Mouse (Mus musculus): ENCODE data around the gene Usp47. TPM values are rescaled to one million over a fixed set of nuclear protein-coding genes. Genes with fewer than 3 reads are reported as not detected.

Usp47 gene
- polyA plus RNA-seq, 1 experiment from 2014 or later = 106 TPM

DNA sequence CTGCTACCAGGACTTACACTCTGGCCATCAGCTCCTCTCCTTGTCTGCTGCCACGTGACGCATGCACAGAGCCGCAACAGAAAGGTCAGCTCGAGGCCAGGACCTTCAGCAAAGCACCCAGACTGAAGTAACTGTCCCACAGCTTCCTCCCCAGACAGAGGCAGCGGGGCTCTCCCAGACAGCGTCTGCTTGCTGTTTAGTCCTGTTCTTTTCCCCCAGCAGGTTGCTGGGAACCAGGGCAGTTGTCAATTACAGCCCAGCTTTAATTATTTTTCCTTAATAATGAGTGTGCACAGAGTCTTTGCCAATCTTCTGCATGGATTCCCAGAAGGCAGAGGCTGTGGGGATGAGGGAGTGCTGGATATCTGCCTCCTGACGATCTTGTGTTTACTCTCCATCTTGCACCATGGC lies 119.8 kb downstream of the Usp47 start:
- Histone ChIP-seq H3K27ac (replicated peaks; ENCODE audit: low read depth, low read length) (no peak overlapping the region), H3K9ac (replicated peaks; ENCODE audit: low read length) (no peak overlapping the region), H3K36me3 (ENCODE audit: control insufficient read depth, insufficient read depth, low read length) (no peaks in the 10 kb centered on the region), H3K4me3 (replicated peaks; ENCODE audit: low read depth, low read length) (no peak overlapping the region), H3K4me2 (ENCODE audit: low read length) (no peak overlapping the region), H3K27me3 (ENCODE audit: control insufficient read depth, insufficient read depth, low read length) (no peaks in the 10 kb centered on the region), H3K4me1 (ENCODE audit: control insufficient read depth, insufficient read depth, low read length) (0 out of 2 replicates have a peak, but pooled peaks cover 3% of the 10 kb centered on the region), H3K9me3 (ENCODE audit: control insufficient read depth, low read length) (no peaks in the 10 kb centered on the region)
- 56% methylated on average over 7 of the region's 7 CpGs for WGBS
- ATAC-seq (ENCODE audit: low FRiP score, low TSS enrichment) (no peak), DNase-seq (no peak)

- Histone ChIP-seq H3K4me2 (ENCODE audit: low read length) (no peak overlapping the region), H3K9ac (replicated peaks; ENCODE audit: low read length) (no peak overlapping the region), H3K4me1 (ENCODE audit: control insufficient read depth, insufficient read depth, low read length) (0 out of 2 replicates have a peak, but pooled peaks cover 3% of the 10 kb centered on the region), H3K27ac (replicated peaks; ENCODE audit: low read depth, low read length) (no peak overlapping the region), H3K9me3 (ENCODE audit: control insufficient read depth, low read length) (no peaks in the 10 kb centered on the region), H3K36me3 (ENCODE audit: control insufficient read depth, insufficient read depth, low read length) (no peaks in the 10 kb centered on the region), H3K27me3 (ENCODE audit: control insufficient read depth, insufficient read depth, low read length) (no peaks in the 10 kb centered on the region), H3K4me3 (replicated peaks; ENCODE audit: low read depth, low read length) (no peak overlapping the region)
- DNase-seq = no peak
- no peak for ATAC-seq (ENCODE audit: low FRiP score, low TSS enrichment)
- WGBS = 53% methylated on average over 4 of the region's 4 CpGs
These were observed 120.7 kb downstream of the Usp47 start for GRCm38 (mm10) chr7:112143978-112144377.

DNA sequence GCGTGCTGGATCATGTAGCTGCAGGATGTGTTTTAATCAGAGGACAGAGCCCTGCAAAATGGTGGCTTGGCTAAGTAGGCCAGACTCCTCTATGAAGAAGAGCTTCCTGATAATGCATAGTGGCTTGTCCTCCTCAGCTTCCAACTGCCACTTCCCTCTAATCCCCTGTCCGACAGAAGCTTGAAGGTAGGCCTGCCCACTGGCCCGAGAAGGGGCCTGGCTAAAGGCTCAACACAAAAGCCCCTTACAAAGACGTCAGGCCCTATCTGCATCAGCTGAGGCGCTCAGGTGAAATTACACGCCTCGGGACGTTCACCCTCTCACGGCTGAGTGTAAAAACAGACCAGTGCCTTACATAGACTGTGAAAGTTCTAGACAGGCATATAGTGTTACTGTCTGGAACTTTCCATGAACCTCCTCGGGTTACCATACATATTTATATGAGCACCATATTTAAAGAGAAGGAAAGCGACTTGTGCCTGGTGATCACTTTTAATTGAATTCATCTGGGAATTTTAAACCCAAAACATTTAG lies 121.4 kb downstream of the Usp47 start:
- no peak for DNase-seq
- Histone ChIP-seq H3K9me3 (ENCODE audit: control insufficient read depth, low read length) (no peaks in the 10 kb centered on the region), H3K27me3 (ENCODE audit: control insufficient read depth, insufficient read depth, low read length) (no peaks in the 10 kb centered on the region), H3K36me3 (ENCODE audit: control insufficient read depth, insufficient read depth, low read length) (no peaks in the 10 kb centered on the region), H3K4me2 (ENCODE audit: low read length) (no peak overlapping the region), H3K4me3 (replicated peaks; ENCODE audit: low read depth, low read length) (no peak overlapping the region), H3K9ac (replicated peaks; ENCODE audit: low read length) (no peak overlapping the region), H3K27ac (replicated peaks; ENCODE audit: low read depth, low read length) (no peak overlapping the region), H3K4me1 (ENCODE audit: control insufficient read depth, insufficient read depth, low read length) (0 out of 2 replicates have a peak, but pooled peaks cover 3% of the 10 kb centered on the region)
- 27% methylated on average over 11 of the region's 11 CpGs for WGBS
- ATAC-seq (ENCODE audit: low FRiP score, low TSS enrichment) = no peak

GRCm38 (mm10) chr7:112147979-112148378 lies 124.7 kb downstream of the Usp47 start:
- no peak overlapping the region for H3K9ac ChIP-seq (replicated peaks; ENCODE audit: low read length)
- ATAC-seq (ENCODE audit: low FRiP score, low TSS enrichment) = no peak
- no peaks in the 10 kb centered on the region for H3K9me3 ChIP-seq (ENCODE audit: control insufficient read depth, low read length)
- no peaks in the 10 kb centered on the region for H3K36me3 ChIP-seq (ENCODE audit: control insufficient read depth, insufficient read depth, low read length)
- H3K27me3 ChIP-seq (ENCODE audit: control insufficient read depth, insufficient read depth, low read length) = no peaks in the 10 kb centered on the region
- H3K27ac ChIP-seq (replicated peaks; ENCODE audit: low read depth, low read length) = no peak overlapping the region
- H3K4me1 ChIP-seq (ENCODE audit: control insufficient read depth, insufficient read depth, low read length) = 0 out of 2 replicates have a peak, but pooled peaks cover 3% of the 10 kb centered on the region
- no peak for DNase-seq
- H3K4me3 ChIP-seq (replicated peaks; ENCODE audit: low read depth, low read length) = no peak overlapping the region
- 84% methylated on average over 2 of the region's 2 CpGs for WGBS
- no peak overlapping the region for H3K4me2 ChIP-seq (ENCODE audit: low read length)

DNA sequence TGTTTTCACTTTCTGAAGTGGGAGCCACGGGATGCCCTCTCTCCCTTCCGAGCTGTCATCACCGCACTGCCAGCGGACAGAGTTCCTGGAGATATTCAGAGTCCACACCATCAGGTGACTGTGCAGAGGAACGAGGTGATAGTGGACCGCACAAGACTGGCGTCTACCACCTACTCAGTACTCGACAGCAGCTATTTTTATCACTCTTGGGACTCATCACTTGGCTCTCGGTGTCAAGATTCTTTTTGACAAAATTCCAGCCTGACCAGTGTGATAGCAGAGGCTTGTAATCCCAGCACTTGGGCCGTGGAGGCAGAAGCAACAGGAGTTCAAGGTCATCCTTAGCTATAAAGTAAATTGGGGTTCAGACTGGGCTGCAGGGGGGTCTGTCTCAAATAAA lies 125.8 kb downstream of the Usp47 start:
- no peak overlapping the region for H3K9ac ChIP-seq (replicated peaks; ENCODE audit: low read length)
- no peaks in the 10 kb centered on the region for H3K9me3 ChIP-seq (ENCODE audit: control insufficient read depth, low read length)
- ATAC-seq (ENCODE audit: low FRiP score, low TSS enrichment) (no peak), DNase-seq (no peak)
- H3K36me3 ChIP-seq (ENCODE audit: control insufficient read depth, insufficient read depth, low read length) = no peaks in the 10 kb centered on the region
- no peak overlapping the region for H3K4me2 ChIP-seq (ENCODE audit: low read length)
- 89% methylated on average over 10 of the region's 10 CpGs for WGBS
- no peaks in the 10 kb centered on the region for H3K4me1 ChIP-seq (ENCODE audit: control insufficient read depth, insufficient read depth, low read length)
- no peaks in the 10 kb centered on the region for H3K27me3 ChIP-seq (ENCODE audit: control insufficient read depth, insufficient read depth, low read length)
- H3K27ac ChIP-seq (replicated peaks; ENCODE audit: low read depth, low read length) = no peak overlapping the region
- no peak overlapping the region for H3K4me3 ChIP-seq (replicated peaks; ENCODE audit: low read depth, low read length)

- H3K9me3 ChIP-seq (ENCODE audit: control insufficient read depth, low read length) = no peaks in the 10 kb centered on the region
- peaks cover 5% of the 10 kb centered on the region; the same call in 1 of the 2 replicates for H3K4me1 ChIP-seq (ENCODE audit: control insufficient read depth, insufficient read depth, low read length)
- H3K27ac ChIP-seq (replicated peaks; ENCODE audit: low read depth, low read length) = no peak overlapping the region
- no peak overlapping the region for H3K4me2 ChIP-seq (ENCODE audit: low read length)
- 90% methylated on average over 4 of the region's 4 CpGs for WGBS
- ATAC-seq (ENCODE audit: low FRiP score, low TSS enrichment) (no peak), DNase-seq (no peak)
- no peak overlapping the region for H3K4me3 ChIP-seq (replicated peaks; ENCODE audit: low read depth, low read length)
- H3K27me3 ChIP-seq (ENCODE audit: control insufficient read depth, insufficient read depth, low read length) = no peaks in the 10 kb centered on the region; the same call in 1 of the 2 replicates
- no peak overlapping the region for H3K9ac ChIP-seq (replicated peaks; ENCODE audit: low read length)
- H3K36me3 ChIP-seq (ENCODE audit: control insufficient read depth, insufficient read depth, low read length) = no peaks in the 10 kb centered on the region
These were observed 131.1 kb downstream of the Usp47 start for GRCm38 (mm10) chr7:112154445-112154844.

- Histone ChIP-seq H3K4me3 (replicated peaks; ENCODE audit: low read depth, low read length) (no peak overlapping the region), H3K36me3 (ENCODE audit: control insufficient read depth, insufficient read depth, low read length) (no peaks in the 10 kb centered on the region), H3K4me2 (ENCODE audit: low read length) (no peak overlapping the region), H3K4me1 (ENCODE audit: control insufficient read depth, insufficient read depth, low read length) (peaks cover 5% of the 10 kb centered on the region; the same call in 1 of the 2 replicates), H3K27ac (replicated peaks; ENCODE audit: low read depth, low read length) (no peak overlapping the region), H3K9me3 (ENCODE audit: control insufficient read depth, low read length) (no peaks in the 10 kb centered on the region), H3K9ac (replicated peaks; ENCODE audit: low read length) (no peak overlapping the region), H3K27me3 (ENCODE audit: control insufficient read depth, insufficient read depth, low read length) (no peaks in the 10 kb centered on the region; the same call in 1 of the 2 replicates)
- DNase-seq (no peak), ATAC-seq (ENCODE audit: low FRiP score, low TSS enrichment) (no peak)
- WGBS = 32% methylated on average over 1 of the region's 1 CpGs
These were observed 131.9 kb downstream of the Usp47 start for GRCm38 (mm10) chr7:112155194-112155593.

DNA sequence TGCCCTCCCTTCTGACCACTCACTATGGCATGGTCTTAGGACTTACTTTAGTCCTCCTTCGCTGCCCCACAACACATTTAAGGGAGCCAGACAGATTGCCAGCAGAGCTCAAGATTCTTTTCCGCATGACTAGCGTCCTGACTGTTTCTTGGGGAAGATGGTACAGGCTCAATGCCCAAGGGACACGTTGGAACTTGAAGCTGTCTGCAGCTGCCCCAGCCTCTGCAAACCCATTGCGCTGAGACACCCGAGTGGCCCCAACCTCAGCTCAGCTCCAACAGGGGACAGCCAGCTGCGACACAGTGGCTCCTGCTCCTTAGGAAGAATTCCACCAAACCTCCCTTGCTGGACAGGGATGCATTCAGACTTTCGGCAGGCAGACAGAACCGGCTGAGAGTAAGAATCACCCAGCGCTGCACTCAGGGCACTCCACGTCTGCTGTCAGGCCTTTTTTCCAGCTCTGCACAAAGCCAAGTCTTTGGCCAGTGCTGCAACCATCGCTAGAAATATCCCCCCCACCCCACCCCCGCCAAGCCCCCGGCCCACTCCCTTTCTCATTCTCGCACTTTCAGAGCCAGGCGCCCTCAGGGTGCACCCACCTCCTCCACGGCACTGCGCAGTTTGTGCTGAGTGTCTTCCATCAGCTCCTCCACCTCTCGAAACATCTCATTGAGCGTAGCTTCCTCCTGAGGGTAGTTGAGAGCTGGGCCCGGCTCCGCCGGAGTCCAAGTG lies 134.4 kb downstream of the Usp47 start:
- H3K4me3 ChIP-seq (replicated peaks; ENCODE audit: low read depth, low read length) = peak overlapping the region; percentile 38
- H3K9ac ChIP-seq (replicated peaks; ENCODE audit: low read length) = peak overlapping the region; percentile 38; the same call in 1 of the 2 replicates
- peak overlapping the region; percentile 58 for H3K4me2 ChIP-seq (ENCODE audit: low read length)
- DNase-seq (peak; percentile 44), ATAC-seq (ENCODE audit: low FRiP score, low TSS enrichment) (no peak; the same call in 1 of the 2 replicates)
- no peaks in the 10 kb centered on the region for H3K9me3 ChIP-seq (ENCODE audit: control insufficient read depth, low read length)
- no peak overlapping the region for H3K27ac ChIP-seq (replicated peaks; ENCODE audit: low read depth, low read length)
- H3K36me3 ChIP-seq (ENCODE audit: control insufficient read depth, insufficient read depth, low read length) = no peaks in the 10 kb centered on the region
- peaks cover 5% of the 10 kb centered on the region; the same call in 1 of the 2 replicates for H3K4me1 ChIP-seq (ENCODE audit: control insufficient read depth, insufficient read depth, low read length)
- no peaks in the 10 kb centered on the region; the same call in 1 of the 2 replicates for H3K27me3 ChIP-seq (ENCODE audit: control insufficient read depth, insufficient read depth, low read length)
- 8% methylated on average over 23 of the region's 23 CpGs for WGBS

All from midbrain, embryonic 14.5 days (tissue).